Mouse (Mus musculus): ENCODE measurements around the gene Zfhx3. TPM values are rescaled to one million over a fixed set of nuclear protein-coding genes. Genes with fewer than 3 reads are reported as not detected.

Gene Zfhx3
- total and polyA plus RNA-seq, 2 experiments from 2014 or later, result 14.9 to 15.3 TPM

DNA sequence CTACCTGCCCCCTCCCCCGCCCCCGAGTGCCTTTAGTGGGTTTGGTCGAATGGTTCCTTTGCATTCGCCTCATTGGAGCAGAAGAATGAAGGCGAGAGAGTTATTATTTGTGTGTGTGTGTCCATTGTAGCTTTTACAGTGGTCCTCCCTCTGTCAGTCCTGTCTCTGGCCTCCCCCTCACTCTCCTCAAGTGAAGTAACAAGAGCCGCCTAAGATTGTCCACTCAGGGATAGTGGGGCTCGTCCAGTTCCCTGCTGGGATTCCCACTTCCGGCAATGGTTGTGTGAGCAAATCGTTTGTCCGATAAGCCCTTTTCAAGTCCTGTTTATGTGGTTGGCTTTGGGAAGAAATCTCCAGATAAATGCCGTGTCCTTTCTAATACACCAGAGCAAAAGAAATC lies 790.1 kb downstream of the Zfhx3 start:
- no peak for ATAC-seq
- Histone ChIP-seq H3K27me3 (ENCODE audit: insufficient read depth, low read length) (no peaks in the 10 kb centered on the region), H3K9me3 (ENCODE audit: low read length) (no peaks in the 10 kb centered on the region), H3K4me3 (ENCODE audit: low read length) (no peak overlapping the region), H3K4me2 (ENCODE audit: low read depth, low read length) (no peak overlapping the region), H3K4me1 (ENCODE audit: insufficient read depth, low read length) (no peaks in the 10 kb centered on the region), H3K36me3 (ENCODE audit: insufficient read depth, low read length) (no peaks in the 10 kb centered on the region), H3K9ac (replicated peaks; ENCODE audit: low read length) (no peak overlapping the region), H3K27ac (no peak overlapping the region)
- WGBS, result 25% methylated on average over 11 of the region's 11 CpGs
- DNase-seq (ENCODE audit: low spot score), result no peak
- no peak for TF ChIP-seq CTCF (IDR thresholded peaks at IDR 0.05; ENCODE audit: low read depth)

- H3K36me3 ChIP-seq (ENCODE audit: insufficient read depth, low read length), result no peaks in the 10 kb centered on the region
- ATAC-seq (no peak), DNase-seq (ENCODE audit: low spot score) (no peak)
- no peaks in the 10 kb centered on the region for H3K27me3 ChIP-seq (ENCODE audit: insufficient read depth, low read length)
- no peak for TF ChIP-seq CTCF (IDR thresholded peaks at IDR 0.05; ENCODE audit: low read depth)
- no peak overlapping the region for H3K4me3 ChIP-seq (ENCODE audit: low read length)
- H3K4me2 ChIP-seq (ENCODE audit: low read depth, low read length), result no peak overlapping the region
- H3K4me1 ChIP-seq (ENCODE audit: insufficient read depth, low read length), result no peaks in the 10 kb centered on the region
- H3K9me3 ChIP-seq (ENCODE audit: low read length), result no peaks in the 10 kb centered on the region
- WGBS, result 68% methylated on average over 5 of the region's 5 CpGs
- H3K9ac ChIP-seq (replicated peaks; ENCODE audit: low read length), result no peak overlapping the region
- H3K27ac ChIP-seq, result no peak overlapping the region
Measured at GRCm38 (mm10) chr8:108733385-108733784, 790.9 kb downstream of the Zfhx3 start.

- ATAC-seq (no peak), DNase-seq (ENCODE audit: low spot score) (no peak)
- H3K27me3 ChIP-seq (ENCODE audit: insufficient read depth, low read length), result no peaks in the 10 kb centered on the region
- 54% methylated on average over 9 of the region's 9 CpGs for WGBS
- H3K4me3 ChIP-seq (ENCODE audit: low read length), result no peak overlapping the region
- no peak overlapping the region for H3K4me2 ChIP-seq (ENCODE audit: low read depth, low read length)
- TF ChIP-seq CTCF (IDR thresholded peaks at IDR 0.05; ENCODE audit: low read depth), result no peak
- no peaks in the 10 kb centered on the region for H3K36me3 ChIP-seq (ENCODE audit: insufficient read depth, low read length)
- no peak overlapping the region for H3K27ac ChIP-seq
- H3K9me3 ChIP-seq (ENCODE audit: low read length), result no peaks in the 10 kb centered on the region
- H3K4me1 ChIP-seq (ENCODE audit: insufficient read depth, low read length), result no peaks in the 10 kb centered on the region
- H3K9ac ChIP-seq (replicated peaks; ENCODE audit: low read length), result no peak overlapping the region
Measured at GRCm38 (mm10) chr8:108736442-108736841, 794.0 kb downstream of the Zfhx3 start.

DNA sequence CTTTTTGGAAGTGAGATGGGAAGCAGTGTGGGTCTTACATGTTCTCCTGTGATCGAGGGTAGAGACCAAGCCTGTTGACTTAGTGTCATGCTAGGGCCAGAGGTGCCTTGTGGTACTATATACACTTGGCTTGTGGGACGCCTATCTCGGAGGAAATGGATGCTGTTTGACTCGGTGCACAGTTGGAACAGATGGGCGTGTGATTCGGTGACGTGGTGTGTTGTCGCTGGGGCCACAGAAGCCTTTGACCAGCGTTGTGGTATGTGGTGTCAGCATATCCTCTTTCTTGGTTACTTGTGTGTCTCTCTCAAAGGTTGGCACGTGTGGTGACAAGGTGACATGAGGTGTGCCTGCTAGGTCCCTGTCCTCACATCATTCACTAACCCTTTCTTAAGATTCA lies 795.7 kb downstream of the Zfhx3 start:
- TF ChIP-seq CTCF (IDR thresholded peaks at IDR 0.05; ENCODE audit: low read depth), result no peak
- no peaks in the 10 kb centered on the region for H3K27me3 ChIP-seq (ENCODE audit: insufficient read depth, low read length)
- H3K4me2 ChIP-seq (ENCODE audit: low read depth, low read length), result no peak overlapping the region
- no peak for ATAC-seq
- no peak for DNase-seq (ENCODE audit: low spot score)
- H3K4me3 ChIP-seq (ENCODE audit: low read length), result no peak overlapping the region
- WGBS, result 88% methylated on average over 10 of the region's 10 CpGs
- H3K9me3 ChIP-seq (ENCODE audit: low read length), result no peaks in the 10 kb centered on the region
- no peaks in the 10 kb centered on the region for H3K36me3 ChIP-seq (ENCODE audit: insufficient read depth, low read length)
- H3K27ac ChIP-seq, result no peak overlapping the region
- no peaks in the 10 kb centered on the region for H3K4me1 ChIP-seq (ENCODE audit: insufficient read depth, low read length)
- H3K9ac ChIP-seq (replicated peaks; ENCODE audit: low read length), result no peak overlapping the region

DNA sequence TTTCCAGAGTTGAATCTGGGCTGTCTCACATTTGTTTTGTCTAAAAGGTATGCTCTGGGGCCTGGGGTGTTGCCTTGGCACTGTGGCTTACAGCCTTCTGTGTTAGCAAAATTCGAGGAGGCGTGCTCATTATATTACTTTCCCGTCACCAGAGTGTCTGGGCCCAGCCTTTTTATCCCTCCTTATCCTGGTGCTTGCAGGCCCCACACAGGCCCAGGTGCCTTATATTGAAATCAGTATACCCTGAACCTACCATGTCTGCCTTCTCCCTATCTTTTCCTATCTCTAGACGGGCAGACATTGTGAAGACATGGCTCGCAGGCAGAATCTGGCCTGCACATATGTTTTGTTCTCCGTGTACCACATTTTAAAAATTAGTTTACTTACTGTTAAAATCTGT lies 797.1 kb downstream of the Zfhx3 start:
- ATAC-seq (no peak), DNase-seq (ENCODE audit: low spot score) (no peak)
- 86% methylated on average over 6 of the region's 6 CpGs for WGBS
- Histone ChIP-seq H3K4me1 (ENCODE audit: insufficient read depth, low read length) (no peaks in the 10 kb centered on the region), H3K36me3 (ENCODE audit: insufficient read depth, low read length) (no peaks in the 10 kb centered on the region), H3K27me3 (ENCODE audit: insufficient read depth, low read length) (no peaks in the 10 kb centered on the region; the same call in 1 of the 2 replicates), H3K4me2 (ENCODE audit: low read depth, low read length) (no peak overlapping the region), H3K9ac (replicated peaks; ENCODE audit: low read length) (no peak overlapping the region), H3K9me3 (ENCODE audit: low read length) (no peaks in the 10 kb centered on the region), H3K27ac (no peak overlapping the region), H3K4me3 (ENCODE audit: low read length) (no peak overlapping the region)
- TF ChIP-seq CTCF (IDR thresholded peaks at IDR 0.05; ENCODE audit: low read depth), result no peak

- WGBS, result 78% methylated on average over 13 of the region's 13 CpGs
- no peaks in the 10 kb centered on the region for H3K4me1 ChIP-seq (ENCODE audit: insufficient read depth, low read length)
- H3K9ac ChIP-seq (replicated peaks; ENCODE audit: low read length), result no peak overlapping the region
- ATAC-seq (no peak), DNase-seq (ENCODE audit: low spot score) (no peak)
- no peak overlapping the region for H3K4me3 ChIP-seq (ENCODE audit: low read length)
- H3K27me3 ChIP-seq (ENCODE audit: insufficient read depth, low read length), result no peaks in the 10 kb centered on the region; the same call in 1 of the 2 replicates
- no peak overlapping the region for H3K4me2 ChIP-seq (ENCODE audit: low read depth, low read length)
- no peak for TF ChIP-seq CTCF (IDR thresholded peaks at IDR 0.05; ENCODE audit: low read depth)
- no peaks in the 10 kb centered on the region for H3K9me3 ChIP-seq (ENCODE audit: low read length)
- H3K27ac ChIP-seq, result no peak overlapping the region
- no peaks in the 10 kb centered on the region for H3K36me3 ChIP-seq (ENCODE audit: insufficient read depth, low read length)
Measured at GRCm38 (mm10) chr8:108740443-108740842, 798.0 kb downstream of the Zfhx3 start.

- H3K4me1 ChIP-seq (ENCODE audit: insufficient read depth, low read length), result no peaks in the 10 kb centered on the region
- TF ChIP-seq CTCF (IDR thresholded peaks at IDR 0.05; ENCODE audit: low read depth), result no peak
- no peak overlapping the region for H3K4me2 ChIP-seq (ENCODE audit: low read depth, low read length)
- ATAC-seq (no peak), DNase-seq (ENCODE audit: low spot score) (no peak)
- H3K27ac ChIP-seq, result no peak overlapping the region
- no peaks in the 10 kb centered on the region for H3K36me3 ChIP-seq (ENCODE audit: insufficient read depth, low read length)
- H3K4me3 ChIP-seq (ENCODE audit: low read length), result no peak overlapping the region
- H3K27me3 ChIP-seq (ENCODE audit: insufficient read depth, low read length), result no peaks in the 10 kb centered on the region; the same call in 1 of the 2 replicates
- 91% methylated on average over 4 of the region's 4 CpGs for WGBS
- H3K9me3 ChIP-seq (ENCODE audit: low read length), result no peaks in the 10 kb centered on the region
- H3K9ac ChIP-seq (replicated peaks; ENCODE audit: low read length), result no peak overlapping the region
Measured at GRCm38 (mm10) chr8:108741651-108742050, 799.2 kb downstream of the Zfhx3 start.

All from hindbrain, postnatal 0 days (tissue).